Mouse (Mus musculus) lung, embryonic 16.5 days (tissue): Measurements from ENCODE around the gene Gabarapl1. TPM values are rescaled to one million over a fixed set of nuclear protein-coding genes. Genes with fewer than 3 reads are reported as not detected.
A peak's percentile ranks its signal among the peaks of the same experiment; 100 is the strongest.

ENCODE experiments used
- ATAC-seq: fragments of 200-750 bp; cut with Nextera tagmentation; 2 replicates; pipeline ENCODE4 v1.8.0; 2017; ENCODE audit warnings: low read depth, mild to moderate bottlenecking, moderate library complexity
- H3K27ac ChIP-seq: fragments of 300-500 bp; sonication (generic); 2 replicates; pipeline ENCODE4 v1.5.1; 2014; ENCODE audit warnings: mild to moderate bottlenecking, control low read depth, low read length
- H3K27me3 ChIP-seq: fragments of 300-500 bp; sonication (generic); 2 replicates; pipeline ENCODE4 v1.6.1; 2014; ENCODE audit warnings: low read depth, low read length, mixed read lengths; ENCODE audit not compliant: control insufficient read depth, insufficient read depth
- H3K36me3 ChIP-seq: fragments of 300-500 bp; sonication (generic); 2 replicates; pipeline ENCODE4 v1.6.1; 2014; ENCODE audit warnings: low read length; ENCODE audit not compliant: control insufficient read depth, insufficient read depth
- H3K4me1 ChIP-seq: fragments of 300-500 bp; sonication (generic); replicated peaks from 2 replicates; pipeline ENCODE4 v1.6.1; 2014; ENCODE audit warnings: low read length, mixed read lengths; ENCODE audit not compliant: control insufficient read depth, insufficient read depth
- H3K4me2 ChIP-seq: fragments of 300-500 bp; sonication (generic); 2 replicates; pipeline ENCODE4 v1.6.1; 2014; ENCODE audit warnings: low read depth, low read length, control low read depth
- H3K4me3 ChIP-seq: fragments of 300-500 bp; sonication (generic); 2 replicates; pipeline ENCODE4 v1.5.1; 2014; ENCODE audit warnings: mild to moderate bottlenecking, low read length, control low read depth
- H3K9ac ChIP-seq: fragments of 300-500 bp; sonication (generic); 2 replicates; pipeline ENCODE4 v1.6.1; 2014; ENCODE audit warnings: low read length, control low read depth
- H3K9me3 ChIP-seq: fragments of 300-500 bp; sonication (generic); 2 replicates; pipeline ENCODE4 v1.6.1; 2016; ENCODE audit warnings: low read length; ENCODE audit not compliant: control insufficient read depth
- WGBS: fragments of 180-500 bp; shearing (Covaris S2); extraction: QIAGEN DNeasy Blood & Tissue Kit; methylation state at CpG from one replicate; pipeline ENCODE4 v1.1.7; 2014; 5-methylcytosine and 5-hydroxymethylcytosine counted together
- polyA plus RNA-seq: library from polyadenylated mRNA; unstranded; fragments of >200 nt; fragmentation: Nextera tagmentation; extraction: Ambion mirVana; gene quantifications from 2 replicates; pipeline ENCODE4 v1.2.1, GENCODE M21; 2015

Gene Gabarapl1
- polyA plus RNA-seq, 1 experiment from 2014 or later: 48.0 TPM

GRCm38 (mm10) chr6:129532556-129532941 is 411 bp upstream of the Gabarapl1 start:
- 26% methylated on average over 7 of the region's 7 CpGs for WGBS
- peak; percentile 56 for ATAC-seq
- peak overlapping the region; percentile 30; the same call in 1 of the 2 replicates for H3K9ac ChIP-seq

DNA sequence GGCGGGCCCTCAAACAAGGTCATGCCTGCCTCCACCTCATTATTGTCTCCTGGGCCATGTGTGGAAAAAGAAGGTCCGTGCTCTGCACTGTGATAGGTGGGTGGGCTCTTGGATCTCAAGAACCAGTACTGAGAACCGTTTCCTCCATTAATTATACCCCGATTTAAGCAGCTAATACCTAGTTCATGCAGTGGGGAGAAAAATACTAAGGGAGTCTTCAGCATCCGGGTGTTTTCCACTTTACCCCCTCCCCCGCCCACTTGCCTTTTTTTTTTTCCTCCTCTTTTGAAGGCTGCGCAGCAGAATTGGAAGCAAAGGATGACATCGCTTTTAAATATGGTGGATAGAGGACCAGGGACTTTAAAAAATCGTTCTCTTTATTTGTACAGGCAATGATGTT is 1.1 kb downstream of the Gabarapl1 start:
- WGBS: 6% methylated on average over 9 of the region's 9 CpGs

More at GRCm38 (mm10) chr6:129532556-129532941, 411 bp upstream of the Gabarapl1 start:
- H3K36me3 ChIP-seq: no peaks in the 10 kb centered on the region
- H3K9me3 ChIP-seq: no peaks in the 10 kb centered on the region
- peak overlapping the region; percentile 4; the same call in 1 of the 2 replicates for H3K27ac ChIP-seq
- peak overlapping the region; percentile 83 for H3K4me2 ChIP-seq
- H3K4me1 ChIP-seq: peaks cover 20% of the 10 kb centered on the region
- peak overlapping the region; percentile 67 for H3K4me3 ChIP-seq
- no peaks in the 10 kb centered on the region for H3K27me3 ChIP-seq

DNA sequence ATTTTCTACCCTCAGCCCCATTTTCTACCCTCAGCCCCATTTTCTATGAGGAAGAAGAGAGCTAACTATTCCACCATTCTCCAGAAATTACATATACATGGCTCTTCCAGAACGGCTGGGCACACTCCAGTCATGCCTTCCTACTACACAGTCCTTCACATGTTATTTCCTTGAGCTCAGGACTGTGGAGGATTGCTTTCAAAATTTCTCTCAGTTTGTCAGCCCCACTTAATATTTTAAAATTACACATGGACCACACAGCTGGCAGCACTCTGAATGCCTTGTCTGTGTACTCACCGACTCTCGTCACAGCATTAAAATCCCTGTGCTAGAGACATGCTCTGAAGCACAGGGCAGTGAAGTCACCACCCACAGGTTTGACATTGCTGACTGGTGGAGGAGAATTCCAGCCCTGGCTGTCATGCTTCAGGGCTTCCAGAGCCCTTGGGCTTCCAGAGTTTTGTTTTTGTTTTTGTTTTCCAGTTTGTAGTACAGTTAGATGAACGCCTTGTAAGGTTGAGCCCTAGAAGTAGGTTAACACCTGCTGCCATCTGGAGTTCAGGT is 1.7 kb downstream of the Gabarapl1 start:
- Histone ChIP-seq H3K4me1 (peaks cover 20% of the 10 kb centered on the region), H3K27me3 (no peaks in the 10 kb centered on the region), H3K27ac (no peak overlapping the region), H3K9ac (no peak overlapping the region), H3K4me2 (peak overlapping the region; percentile 83), H3K36me3 (0 out of 2 replicates have a peak, but pooled peaks cover 2% of the 10 kb centered on the region), H3K9me3 (no peaks in the 10 kb centered on the region), H3K4me3 (peak overlapping the region; percentile 67)
- ATAC-seq: peak; percentile 26; the same call in 1 of the 2 replicates
- WGBS: 26% methylated on average over 4 of the region's 4 CpGs

More for the DNA sequence above, 1.1 kb downstream of the Gabarapl1 start:
- Histone ChIP-seq H3K4me3 (peak overlapping the region; percentile 67), H3K9ac (peak overlapping the region; percentile 75), H3K4me1 (peaks cover 20% of the 10 kb centered on the region), H3K36me3 (0 out of 2 replicates have a peak, but pooled peaks cover 2% of the 10 kb centered on the region), H3K27me3 (no peaks in the 10 kb centered on the region), H3K27ac (no peak overlapping the region), H3K4me2 (peak overlapping the region; percentile 83), H3K9me3 (no peaks in the 10 kb centered on the region)
- peak; percentile 13; the same call in 1 of the 2 replicates for ATAC-seq

DNA sequence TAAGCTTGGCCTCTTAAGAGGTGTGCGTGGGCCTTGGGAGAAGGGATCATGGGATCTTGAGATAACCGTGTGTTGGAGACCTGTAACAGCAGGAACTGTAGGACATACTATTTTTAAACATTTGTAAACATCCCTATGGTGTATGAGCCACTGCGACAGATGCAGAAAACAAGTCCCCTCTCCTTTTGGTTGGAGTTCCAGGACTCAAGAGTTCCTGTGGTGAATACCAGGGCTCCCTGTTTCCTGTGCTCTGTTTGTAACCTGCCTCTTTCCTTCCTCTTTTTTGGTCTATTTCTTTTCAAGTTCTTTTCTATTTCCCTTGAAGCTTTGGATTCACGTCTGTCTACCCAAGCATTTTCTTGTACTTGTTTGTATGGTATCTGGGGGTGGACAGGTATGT is 2.8 kb downstream of the Gabarapl1 start:
- no peak overlapping the region; the same call in 1 of the 2 replicates for H3K4me2 ChIP-seq
- no peak for ATAC-seq
- peaks cover 20% of the 10 kb centered on the region for H3K4me1 ChIP-seq
- H3K27ac ChIP-seq: no peak overlapping the region
- no peaks in the 10 kb centered on the region for H3K9me3 ChIP-seq
- H3K9ac ChIP-seq: no peak overlapping the region
- H3K4me3 ChIP-seq: no peak overlapping the region
- H3K36me3 ChIP-seq: 0 out of 2 replicates have a peak, but pooled peaks cover 2% of the 10 kb centered on the region
- H3K27me3 ChIP-seq: no peaks in the 10 kb centered on the region
- WGBS: 58% methylated on average over 4 of the region's 4 CpGs

DNA sequence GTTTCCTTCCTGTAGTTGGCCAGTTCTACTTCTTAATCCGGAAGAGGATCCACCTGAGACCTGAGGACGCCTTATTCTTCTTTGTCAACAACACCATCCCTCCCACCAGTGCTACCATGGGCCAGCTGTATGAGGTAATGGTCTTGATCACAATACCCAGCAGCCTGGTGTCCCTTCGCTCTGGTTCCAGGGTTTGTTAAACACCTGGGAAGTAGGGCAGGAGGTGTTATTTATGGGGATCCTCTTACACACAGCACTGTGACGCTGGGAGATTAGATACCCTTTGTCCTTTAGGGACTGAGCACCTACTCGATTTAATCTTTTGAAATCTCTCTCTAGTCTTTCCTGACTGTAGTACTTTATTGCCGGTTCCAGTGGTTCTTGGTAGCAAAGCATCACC is 5.6 kb downstream of the Gabarapl1 start:
- Histone ChIP-seq H3K4me1 (peaks cover 16% of the 10 kb centered on the region), H3K9me3 (no peaks in the 10 kb centered on the region), H3K4me3 (no peak overlapping the region), H3K27me3 (no peaks in the 10 kb centered on the region), H3K9ac (no peak overlapping the region), H3K27ac (no peak overlapping the region), H3K36me3 (peaks cover 8% of the 10 kb centered on the region), H3K4me2 (no peak overlapping the region)
- 80% methylated on average over 6 of the region's 6 CpGs for WGBS
- no peak for ATAC-seq

DNA sequence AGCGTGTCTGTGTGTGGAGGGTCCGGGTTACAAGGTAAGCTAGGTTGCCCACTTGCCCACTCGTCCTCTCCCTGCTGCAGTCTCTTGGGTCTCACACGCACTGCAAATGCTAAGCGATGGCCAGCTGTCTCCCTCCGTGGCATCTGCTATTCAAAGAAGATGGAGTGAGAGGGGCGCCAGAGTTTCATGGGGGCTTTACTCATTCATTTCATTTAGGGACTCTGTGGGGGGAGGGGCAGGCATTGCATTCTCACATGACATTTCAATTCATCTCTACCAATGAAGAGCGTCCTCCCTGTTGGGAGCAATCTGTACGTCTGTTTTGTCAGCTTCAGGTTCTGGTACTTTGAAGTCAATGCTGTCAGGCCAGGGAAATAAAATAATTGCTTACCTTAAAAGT is 9.0 kb downstream of the Gabarapl1 start:
- Histone ChIP-seq H3K27ac (no peak overlapping the region), H3K27me3 (no peaks in the 10 kb centered on the region), H3K4me1 (no peaks in the 10 kb centered on the region), H3K4me3 (no peak overlapping the region), H3K4me2 (no peak overlapping the region), H3K36me3 (peaks cover 8% of the 10 kb centered on the region), H3K9ac (no peak overlapping the region), H3K9me3 (no peaks in the 10 kb centered on the region)
- ATAC-seq: no peak
- WGBS: 81% methylated on average over 9 of the region's 9 CpGs

DNA sequence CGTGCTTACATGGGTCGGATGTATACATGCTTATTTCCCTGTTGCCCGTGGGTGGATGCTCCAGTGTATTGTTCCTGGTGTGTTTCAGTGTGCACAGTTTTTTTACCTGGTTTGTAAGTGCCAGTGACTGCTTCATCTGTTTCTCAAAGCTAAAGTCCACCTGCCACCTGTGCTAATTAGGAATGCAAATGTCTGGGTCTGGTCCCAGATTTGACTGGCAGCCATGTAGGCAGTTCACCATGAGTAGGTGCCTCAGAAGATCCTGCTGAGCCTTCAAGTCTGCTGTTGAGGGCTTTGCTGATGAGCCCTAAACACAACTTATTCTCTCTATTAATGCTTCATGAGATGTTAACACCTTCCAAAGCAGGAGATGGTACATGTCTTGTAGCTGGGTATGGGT is 9.6 kb downstream of the Gabarapl1 start:
- no peak for ATAC-seq
- 91% methylated on average over 3 of the region's 3 CpGs for WGBS

GRCm38 (mm10) chr6:129543709-129544606 is 11.0 kb downstream of the Gabarapl1 start:
- no peak overlapping the region for H3K4me2 ChIP-seq
- H3K36me3 ChIP-seq: peaks cover 5% of the 10 kb centered on the region
- H3K4me1 ChIP-seq: no peaks in the 10 kb centered on the region
- H3K9me3 ChIP-seq: no peaks in the 10 kb centered on the region
- H3K27ac ChIP-seq: no peak overlapping the region
- ATAC-seq: peak; percentile 70; the same call in 1 of the 2 replicates
- WGBS: 51% methylated on average over 6 of the region's 6 CpGs
- H3K4me3 ChIP-seq: no peak overlapping the region
- no peak overlapping the region for H3K9ac ChIP-seq
- no peaks in the 10 kb centered on the region for H3K27me3 ChIP-seq

More for the DNA sequence above, 9.6 kb downstream of the Gabarapl1 start:
- Histone ChIP-seq H3K27ac (no peak overlapping the region), H3K4me1 (no peaks in the 10 kb centered on the region), H3K9me3 (no peaks in the 10 kb centered on the region), H3K9ac (no peak overlapping the region), H3K4me3 (no peak overlapping the region), H3K4me2 (no peak overlapping the region), H3K27me3 (no peaks in the 10 kb centered on the region), H3K36me3 (peaks cover 8% of the 10 kb centered on the region)

GRCm38 (mm10) chr6:129547277-129547676 is 14.3 kb downstream of the Gabarapl1 start:
- Histone ChIP-seq H3K4me1 (no peaks in the 10 kb centered on the region), H3K4me3 (no peak overlapping the region), H3K27ac (no peak overlapping the region), H3K9ac (no peak overlapping the region), H3K9me3 (no peaks in the 10 kb centered on the region), H3K36me3 (no peaks in the 10 kb centered on the region), H3K4me2 (no peak overlapping the region), H3K27me3 (no peaks in the 10 kb centered on the region)
- ATAC-seq: no peak
- WGBS: 74% methylated on average over 2 of the region's 2 CpGs
